ENCODE assay signal across 24 mouse cellular contexts in genomic region chr16:87570334-87570733, GRCm38 (mm10). TPM values are rescaled to one million over a fixed set of nuclear protein-coding genes. Genes with fewer than 3 reads are reported as not detected.
"Had no signal": no experiment of that assay in that cellular context is flagged by ENCODE, and none has a peak within 500 bp of the region (broad histone marks: within the 10 kb centered on the region; RNA-seq: fewer than 3 reads in every experiment).

No protein-coding gene starts in this region.

- ATAC-seq: forebrain, embryonic 15.5 days; hindbrain, postnatal 0 days; intestine, embryonic 16.5 days; liver, embryonic 12.5 days had no signal

- H3K9ac ChIP-seq: forebrain, embryonic 15.5 days; forebrain, postnatal 0 days; heart, embryonic 13.5 days; heart, embryonic 15.5 days; hindbrain, embryonic 13.5 days; hindbrain, embryonic 15.5 days; limb, embryonic 13.5 days; limb, embryonic 15.5 days; liver, embryonic 12.5 days; liver, embryonic 14.5 days had no signal

- H3K4me2 ChIP-seq: forebrain, embryonic 15.5 days; heart, embryonic 11.5 days; heart, embryonic 13.5 days; heart, embryonic 15.5 days; hindbrain, embryonic 13.5 days; hindbrain, embryonic 15.5 days; limb, embryonic 13.5 days; limb, embryonic 15.5 days; liver, embryonic 12.5 days had no signal

- H3K36me3 ChIP-seq: forebrain, embryonic 15.5 days; heart, embryonic 13.5 days; heart, embryonic 15.5 days; hindbrain, embryonic 13.5 days; hindbrain, embryonic 15.5 days; limb, embryonic 13.5 days; limb, embryonic 15.5 days; liver, embryonic 12.5 days had no signal

- DNase-seq: forebrain, postnatal 0 days; gastrocnemius, postnatal 36 days; heart, adult 11 months; heart, adult 2 months; heart, postnatal 14 days; heart, postnatal 36 days; layer of hippocampus, adult 9-11 months; layer of hippocampus, postnatal 36 days; left cerebral cortex, postnatal 4 days had no signal

- H3K4me1 ChIP-seq: heart, embryonic 13.5 days; heart, embryonic 15.5 days; hindbrain, embryonic 13.5 days; hindbrain, embryonic 15.5 days; limb, embryonic 13.5 days; limb, embryonic 15.5 days; liver, embryonic 12.5 days had no signal

- H3K27ac ChIP-seq: forebrain, embryonic 15.5 days; heart, adult 2 months; heart, embryonic 13.5 days; heart, embryonic 15.5 days; hindbrain, embryonic 13.5 days; hindbrain, embryonic 15.5 days; hindbrain, postnatal 0 days; limb, embryonic 13.5 days; limb, embryonic 15.5 days; liver, embryonic 12.5 days; liver, embryonic 14.5 days had no signal

- H3K4me3 ChIP-seq: forebrain, embryonic 15.5 days; heart, adult 2 months; heart, embryonic 13.5 days; heart, embryonic 15.5 days; hindbrain, embryonic 13.5 days; hindbrain, embryonic 15.5 days; limb, embryonic 13.5 days; limb, embryonic 15.5 days; liver, embryonic 12.5 days had no signal

- H3K27me3 ChIP-seq: forebrain, embryonic 15.5 days; heart, embryonic 13.5 days; heart, embryonic 15.5 days; hindbrain, embryonic 13.5 days; hindbrain, embryonic 15.5 days; limb, embryonic 13.5 days; limb, embryonic 15.5 days; liver, embryonic 12.5 days had no signal

- H3K9me3 ChIP-seq: forebrain, embryonic 15.5 days; heart, embryonic 13.5 days; heart, embryonic 15.5 days; hindbrain, embryonic 13.5 days; hindbrain, embryonic 15.5 days; limb, embryonic 13.5 days; limb, embryonic 15.5 days; liver, embryonic 12.5 days had no signal

RNA-seq across cellular contexts. Expression of gene Map3k7cl, which starts 17.2 kb away (rescaled TPM):
- polyA plus RNA-seq: forebrain, embryonic 15.5 days; forebrain, postnatal 0 days; heart, embryonic 11.5 days; hindbrain, embryonic 11.5 days; hindbrain, embryonic 15.5 days; limb, embryonic 11.5 days; liver, adult 2 months; liver, embryonic 12.5 days had no signal
